Mouse (Mus musculus): ENCODE data around the gene Tes3-ps. TPM values are rescaled to one million over a fixed set of nuclear protein-coding genes. Genes with fewer than 3 reads are reported as not detected.
A peak's percentile ranks its signal among the peaks of the same experiment; 100 is the strongest.

Tes3-ps gene
- total and polyA plus RNA-seq, 2 experiments from 2014 or later = 0.04 to 0.72 TPM

- ATAC-seq (ENCODE audit: insufficient read depth, low read depth) (no peak; the same call in none of the 2 replicates), DNase-seq (ENCODE audit: low spot score) (no peak)
- Histone ChIP-seq H3K4me3 (ENCODE audit: low read depth, low read length) (no peak overlapping the region), H3K9me3 (replicated peaks; ENCODE audit: control insufficient read depth, low read length) (no peaks in the 10 kb centered on the region), H3K36me3 (replicated peaks; ENCODE audit: control insufficient read depth, insufficient read depth, low read length) (no peaks in the 10 kb centered on the region), H3K4me1 (ENCODE audit: control insufficient read depth, insufficient read depth) (no peaks in the 10 kb centered on the region), H3K9ac (replicated peaks; ENCODE audit: low read depth, low read length) (no peak overlapping the region), H3K27ac (ENCODE audit: low read depth) (peak overlapping the region; percentile 28; the same call in 1 of the 2 replicates), H3K27me3 (ENCODE audit: control insufficient read depth, insufficient read depth, low read length) (no peaks in the 10 kb centered on the region), H3K4me2 (ENCODE audit: low read depth, low read length) (no peak overlapping the region)
- TF ChIP-seq CTCF (IDR thresholded peaks at IDR 0.05; ENCODE audit: low read depth) = no peak
- no peak for TF ChIP-seq EP300 (IDR thresholded peaks at IDR 0.05; ENCODE audit: low read depth)
- WGBS = 71% methylated on average over 1 of the region's 1 CpGs
Measured at GRCm38 (mm10) chr13:49538693-49539092, 45.6 kb downstream of the Tes3-ps start.

GRCm38 (mm10) chr13:49544279-49544678 is 51.2 kb downstream of the Tes3-ps start, which contains the start of gene Aspn:
TSS of gene Aspn (plus strand) at chr13:49544443.
- no peaks in the 10 kb centered on the region for H3K27me3 ChIP-seq (ENCODE audit: control insufficient read depth, insufficient read depth, low read length)
- TF ChIP-seq CTCF (IDR thresholded peaks at IDR 0.05; ENCODE audit: low read depth) (no peak), EP300 (IDR thresholded peaks at IDR 0.05; ENCODE audit: low read depth) (no peak)
- H3K36me3 ChIP-seq (replicated peaks; ENCODE audit: control insufficient read depth, insufficient read depth, low read length) = no peaks in the 10 kb centered on the region
- no peak within 1 kb of the TSS for H3K9ac ChIP-seq (replicated peaks; ENCODE audit: low read depth, low read length)
- peak within 1 kb of the TSS; percentile 15; the same call in 1 of the 2 replicates for H3K4me3 ChIP-seq (ENCODE audit: low read depth, low read length)
- 45% methylated on average over 3 of the region's 3 CpGs for WGBS
- H3K4me2 ChIP-seq (ENCODE audit: low read depth, low read length) = peak within 1 kb of the TSS; percentile 32; the same call in 1 of the 2 replicates
- ATAC-seq (ENCODE audit: insufficient read depth, low read depth) (no peak; the same call in 1 of the 2 replicates), DNase-seq (ENCODE audit: low spot score) (peak; percentile 50)
- H3K4me1 ChIP-seq (ENCODE audit: control insufficient read depth, insufficient read depth) = no peaks in the 10 kb centered on the region
- H3K27ac ChIP-seq (ENCODE audit: low read depth) = peak within 1 kb of the TSS; percentile 68
- H3K9me3 ChIP-seq (replicated peaks; ENCODE audit: control insufficient read depth, low read length) = no peaks in the 10 kb centered on the region

GRCm38 (mm10) chr13:49545646-49546045 is 52.5 kb downstream of the Tes3-ps start:
- DNase-seq (ENCODE audit: low spot score) = peak; percentile 52
- Histone ChIP-seq H3K36me3 (replicated peaks; ENCODE audit: control insufficient read depth, insufficient read depth, low read length) (no peaks in the 10 kb centered on the region), H3K27ac (ENCODE audit: low read depth) (peak overlapping the region; percentile 68), H3K4me3 (ENCODE audit: low read depth, low read length) (0 out of 2 replicates have a peak overlapping the region, but pooled peaks have one; percentile 15), H3K27me3 (ENCODE audit: control insufficient read depth, insufficient read depth, low read length) (no peaks in the 10 kb centered on the region), H3K4me2 (ENCODE audit: low read depth, low read length) (peak overlapping the region; percentile 32), H3K9me3 (replicated peaks; ENCODE audit: control insufficient read depth, low read length) (no peaks in the 10 kb centered on the region), H3K4me1 (ENCODE audit: control insufficient read depth, insufficient read depth) (no peaks in the 10 kb centered on the region), H3K9ac (replicated peaks; ENCODE audit: low read depth, low read length) (no peak overlapping the region)
- peak; percentile 79 for ATAC-seq (ENCODE audit: insufficient read depth, low read depth)
- TF ChIP-seq CTCF (IDR thresholded peaks at IDR 0.05; ENCODE audit: low read depth) (no peak), EP300 (IDR thresholded peaks at IDR 0.05; ENCODE audit: low read depth) (no peak)
- 15% methylated on average over 3 of the region's 3 CpGs for WGBS

Other genes with a start within 250 kb of the Tes3-ps start
- 0.43 and 0.46 TPM in 2 replicates for gene Susd3, start 244.6 kb upstream of the Tes3-ps start, total RNA-seq (2014; rRNA removed; ENCODE audit: low replicate concordance)
- gene Susd3, start 244.6 kb upstream of the Tes3-ps start, polyA plus RNA-seq (2015; fragmentation: Nextera tagmentation; extraction: Ambion mirVana) = 0.75 and 0.99 TPM in 2 replicates
- 0.93 and 1.6 TPM in 2 replicates for gene Fgd3, start 173.0 kb upstream of the Tes3-ps start, total RNA-seq (2014; rRNA removed; ENCODE audit: low replicate concordance)
- gene Fgd3, start 173.0 kb upstream of the Tes3-ps start, polyA plus RNA-seq (2015; fragmentation: Nextera tagmentation; extraction: Ambion mirVana) = 0.04 and 0.05 TPM in 2 replicates
- 54.2 and 62.6 TPM in 2 replicates for gene Bicd2, start 151.7 kb upstream of the Tes3-ps start, total RNA-seq (2014; rRNA removed; ENCODE audit: low replicate concordance)
- 43.5 and 45.4 TPM in 2 replicates for gene Bicd2, start 151.7 kb upstream of the Tes3-ps start, polyA plus RNA-seq (2015; fragmentation: Nextera tagmentation; extraction: Ambion mirVana)
- gene Ippk, start 72.1 kb upstream of the Tes3-ps start, total RNA-seq (2014; rRNA removed; ENCODE audit: low replicate concordance) = 8.0 and 22.3 TPM in 2 replicates
- 8.2 and 9.3 TPM in 2 replicates for gene Ippk, start 72.1 kb upstream of the Tes3-ps start, polyA plus RNA-seq (2015; fragmentation: Nextera tagmentation; extraction: Ambion mirVana)
- 5.3 and 6.6 TPM in 2 replicates for gene Ecm2, start 11.5 kb downstream of the Tes3-ps start, total RNA-seq (2014; rRNA removed; ENCODE audit: low replicate concordance)
- gene Ecm2, start 11.5 kb downstream of the Tes3-ps start, polyA plus RNA-seq (2015; fragmentation: Nextera tagmentation; extraction: Ambion mirVana) = 5.7 and 6.4 TPM in 2 replicates
- gene Aspn, start 51.1 kb downstream of the Tes3-ps start, total RNA-seq (2014; rRNA removed; ENCODE audit: low replicate concordance) = 45.8 and 67.5 TPM in 2 replicates
- gene Aspn, start 51.1 kb downstream of the Tes3-ps start, polyA plus RNA-seq (2015; fragmentation: Nextera tagmentation; extraction: Ambion mirVana) = 56.0 and 62.7 TPM in 2 replicates
- not detected in 2 replicates for gene Omd, start 89.1 kb downstream of the Tes3-ps start, total RNA-seq (2014; rRNA removed; ENCODE audit: low replicate concordance)
- gene Omd, start 89.1 kb downstream of the Tes3-ps start, polyA plus RNA-seq (2015; fragmentation: Nextera tagmentation; extraction: Ambion mirVana) = 0.43 and 0.59 TPM in 2 replicates
- 47.4 and 71.8 TPM in 2 replicates for gene Ogn, start 114.7 kb downstream of the Tes3-ps start, total RNA-seq (2014; rRNA removed; ENCODE audit: low replicate concordance)
- 60.5 and 61.7 TPM in 2 replicates for gene Ogn, start 114.7 kb downstream of the Tes3-ps start, polyA plus RNA-seq (2015; fragmentation: Nextera tagmentation; extraction: Ambion mirVana)
- 2.1 and 15.8 TPM in 2 replicates for gene Cenpp, start 159.5 kb downstream of the Tes3-ps start, total RNA-seq (2014; rRNA removed; ENCODE audit: low replicate concordance)
- gene Cenpp, start 159.5 kb downstream of the Tes3-ps start, polyA plus RNA-seq (2015; fragmentation: Nextera tagmentation; extraction: Ambion mirVana) = 16.1 and 16.2 TPM in 2 replicates
- gene Nol8, start 159.8 kb downstream of the Tes3-ps start, total RNA-seq (2014; rRNA removed; ENCODE audit: low replicate concordance) = 3.1 and 6.0 TPM in 2 replicates
- 10.5 and 10.9 TPM in 2 replicates for gene Nol8, start 159.8 kb downstream of the Tes3-ps start, polyA plus RNA-seq (2015; fragmentation: Nextera tagmentation; extraction: Ambion mirVana)
- gene Iars, start 188.8 kb downstream of the Tes3-ps start, total RNA-seq (2014; rRNA removed; ENCODE audit: low replicate concordance) = 27.8 and 34.2 TPM in 2 replicates
- gene Iars, start 188.8 kb downstream of the Tes3-ps start, polyA plus RNA-seq (2015; fragmentation: Nextera tagmentation; extraction: Ambion mirVana) = 22.1 and 24.9 TPM in 2 replicates

All from heart, postnatal 0 days (tissue).